Mouse (Mus musculus) olfactory bulb, adult 2 months (tissue): ENCODE measurements around the gene Dusp16.

Experiments used
- CTCF ChIP-seq: fragments of 200-500 bp; IDR thresholded peaks from 2 replicates; pipeline ENCODE4 v1.5.1; 2012; ENCODE audit warnings: low read depth, mild to moderate bottlenecking, low read length, moderate library complexity; ENCODE audit not compliant: insufficient read depth
- POLR2A ChIP-seq: fragments of 200-500 bp; IDR thresholded peaks from 2 replicates; pipeline ENCODE4 v1.6.1; 2012; ENCODE audit warnings: mild to moderate bottlenecking, low read depth, low read length, moderate library complexity; ENCODE audit not compliant: insufficient read depth

DNA sequence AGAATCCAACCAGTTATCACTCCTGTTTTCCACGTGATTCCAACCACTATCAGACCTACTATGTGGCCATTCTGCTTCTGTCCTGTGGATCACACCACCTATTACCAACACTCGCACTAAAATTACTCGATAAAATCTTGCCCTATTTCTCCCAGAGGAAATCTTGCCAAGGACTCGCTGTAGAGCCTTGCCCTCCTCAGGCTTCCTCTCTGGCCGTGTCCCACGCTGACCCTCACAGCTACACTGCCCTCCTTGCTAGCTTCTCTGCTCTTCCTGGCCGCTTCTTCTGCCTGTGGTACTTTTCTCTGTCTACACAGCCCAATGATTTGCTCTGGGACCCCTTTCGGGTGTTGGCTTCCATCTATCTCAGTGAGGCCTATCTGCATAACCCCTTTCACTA lies 59.6 kb downstream of the Dusp16 start:
- TF ChIP-seq POLR2A (no peak), CTCF (no peak)
